Mouse (Mus musculus) cerebellum, postnatal 36 days (tissue): ENCODE measurements around the gene Prr29.
"Not testable (repeated sequence)": the region's sequence is repeated elsewhere in the genome, so short reads cannot be mapped to it uniquely, and the experiment has no call there.

Source experiments
- DNase-seq, 2 experiments: peaks; one replicate each; pipeline ENCODE4 v3.0.0; 2021 to 2022; ENCODE audit warnings: mixed read lengths in 2 of 2

The Prr29 gene

DNA sequence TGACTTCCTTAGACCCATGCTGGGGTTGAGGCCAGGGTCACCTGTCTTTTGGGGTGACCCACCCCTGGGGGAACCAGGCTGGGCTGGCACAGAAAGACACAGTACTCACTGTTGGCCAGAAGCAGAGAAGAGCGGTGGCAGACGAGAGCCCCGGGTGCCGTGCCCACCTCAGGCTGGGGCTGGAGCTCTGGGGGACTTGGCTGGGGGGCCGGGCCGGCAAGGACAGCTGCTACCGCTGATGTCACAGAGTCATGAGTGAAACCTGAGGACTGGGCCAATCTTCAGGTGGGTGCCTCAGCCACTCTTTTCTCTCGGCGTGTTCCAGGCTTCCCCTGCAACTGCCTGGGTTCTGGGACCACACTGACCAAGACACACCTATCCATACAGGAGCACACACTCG lies at the start of gene Prr29:
Gene Prr29 (plus strand): TSS at position 107 of the 400 bp plus-strand sequence.
- no peak for DNase-seq

DNA sequence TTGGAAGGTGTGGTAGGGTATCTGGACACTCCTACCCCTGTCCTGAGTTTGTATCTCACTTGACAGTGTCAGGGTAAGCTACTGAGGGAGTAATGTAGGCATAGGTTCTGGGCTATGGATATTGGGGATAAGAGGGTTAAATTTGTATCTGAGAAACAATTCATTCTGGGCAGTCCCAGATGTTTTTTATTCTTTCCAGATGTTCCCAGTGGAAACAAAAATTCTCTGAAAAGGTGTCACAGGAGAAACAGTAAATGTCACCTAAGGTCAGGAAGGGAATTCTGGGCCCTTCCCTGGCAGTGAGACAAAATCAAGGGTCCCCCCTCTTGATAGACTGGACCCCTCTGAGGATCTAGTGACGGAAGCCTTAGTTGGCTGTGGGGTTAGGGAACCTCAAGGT lies 48.9 kb upstream of the Prr29 start:
- DNase-seq = no peak

DNA sequence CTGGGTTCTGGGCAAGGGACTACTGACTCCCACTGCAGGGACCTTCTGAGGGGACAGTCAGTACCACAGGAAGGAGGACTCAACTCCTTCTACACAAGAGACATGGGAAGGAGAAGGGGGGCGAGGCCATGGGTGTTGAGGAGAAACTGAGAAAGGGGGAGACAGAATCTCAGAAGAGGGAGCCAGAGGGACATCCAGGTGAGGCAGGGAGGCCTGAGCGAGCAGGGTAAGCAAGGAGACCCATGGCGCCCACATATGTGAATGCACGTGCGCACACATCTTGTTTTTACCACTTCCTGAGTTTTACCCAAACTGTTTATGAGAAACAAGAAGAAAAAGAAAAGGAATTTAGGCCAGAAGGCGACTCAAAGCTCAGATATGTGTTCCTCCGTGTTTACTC lies 47.5 kb upstream of the Prr29 start:
- no peak for DNase-seq

DNA sequence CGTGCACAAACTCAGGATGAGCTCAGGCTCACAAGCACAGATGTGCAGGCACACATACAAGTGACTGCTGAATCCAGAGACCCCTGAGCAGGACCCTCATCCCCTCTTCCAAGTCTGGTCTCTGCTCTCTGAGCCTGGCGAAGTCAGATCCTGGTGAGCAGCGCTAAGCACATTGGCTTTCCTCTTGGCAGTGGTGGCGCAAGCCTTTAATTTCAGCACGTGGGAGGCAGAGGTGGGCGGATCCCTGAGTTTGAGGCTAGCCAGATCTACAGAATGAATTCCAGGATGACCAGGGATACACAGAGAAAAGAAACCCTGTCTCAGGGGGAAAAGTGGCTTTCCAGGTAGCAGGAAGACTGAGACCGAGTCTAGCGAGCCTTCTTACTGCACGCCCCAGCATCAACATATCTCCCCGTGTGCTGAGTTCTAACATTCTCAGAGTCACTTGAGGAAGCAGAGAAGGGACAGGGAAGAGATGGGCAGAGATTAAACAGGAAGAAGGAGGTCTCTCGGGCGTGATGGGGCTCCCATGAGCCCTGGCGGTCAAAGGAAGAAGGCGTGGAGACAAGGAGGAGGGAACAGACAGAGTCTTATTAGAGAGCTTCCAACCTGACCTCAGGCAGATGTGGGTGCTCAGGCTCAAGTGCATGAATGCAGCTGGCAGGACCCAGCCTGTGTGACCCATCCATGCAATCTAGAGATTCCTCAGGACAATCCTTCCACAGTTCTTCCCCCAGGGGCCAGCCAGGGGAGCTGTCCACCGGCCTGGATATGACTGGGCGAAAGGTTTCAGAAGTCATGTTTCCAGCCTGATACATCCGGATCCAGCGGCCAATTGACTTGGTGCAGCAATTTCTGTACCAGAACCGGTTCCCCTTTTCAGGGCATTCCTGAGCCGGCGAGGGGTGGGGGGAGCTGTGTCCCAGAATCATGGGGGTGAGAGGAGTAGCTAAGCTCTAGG lies 46.6 kb upstream of the Prr29 start:
- DNase-seq = no peak

DNA sequence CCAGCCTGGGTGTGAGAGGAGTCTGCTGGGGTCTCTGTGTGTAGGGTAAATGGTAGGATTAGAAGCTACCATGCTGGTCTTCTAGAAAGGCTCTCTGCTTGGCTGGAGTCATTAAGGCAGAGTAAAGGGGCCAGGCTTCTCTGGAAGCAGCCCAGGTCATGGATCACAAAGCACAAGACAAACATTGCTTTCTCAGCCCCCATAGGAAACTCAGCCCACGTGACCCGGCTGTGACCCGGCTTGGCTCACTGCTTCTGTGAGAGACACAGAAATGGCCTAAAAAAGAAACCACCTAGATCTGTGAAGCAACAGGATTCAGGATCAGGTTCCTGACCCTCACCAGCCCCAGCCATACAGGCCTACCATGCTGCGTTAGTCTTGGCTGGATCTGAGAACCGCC lies 40.4 kb upstream of the Prr29 start:
- DNase-seq = no peak

DNA sequence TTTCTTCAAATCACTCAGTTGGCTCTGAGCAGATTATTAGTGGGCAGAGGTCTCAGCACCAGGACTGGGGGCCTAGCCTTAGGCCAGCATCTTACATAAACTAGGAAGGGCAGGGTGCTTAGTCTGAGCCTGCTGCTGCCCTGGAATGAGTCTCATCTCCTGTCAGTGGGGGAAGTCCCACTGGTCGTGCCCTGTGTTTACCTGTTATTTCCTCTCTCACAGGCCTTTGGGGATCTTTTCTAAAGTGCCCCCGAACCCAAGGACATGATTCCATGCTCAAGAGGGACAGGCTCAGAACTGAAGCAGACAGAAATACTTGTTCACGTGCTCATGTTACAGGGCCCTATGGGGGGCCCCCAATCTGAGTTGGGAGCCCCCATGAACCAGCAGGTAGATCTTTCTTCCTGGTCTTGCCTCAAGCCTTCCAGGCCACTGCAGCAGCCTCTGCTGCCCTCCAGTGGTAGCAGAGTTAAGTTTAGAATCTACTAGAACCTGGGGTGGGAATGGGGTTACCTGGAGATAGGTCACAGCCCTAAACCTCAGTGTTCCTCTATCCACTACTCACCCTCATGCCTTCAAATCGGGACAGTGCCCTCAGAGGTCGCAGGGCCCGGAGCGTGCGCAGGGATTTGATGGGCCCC lies 39.6 kb upstream of the Prr29 start:
- peak; percentile 72 to 78 for DNase-seq

DNA sequence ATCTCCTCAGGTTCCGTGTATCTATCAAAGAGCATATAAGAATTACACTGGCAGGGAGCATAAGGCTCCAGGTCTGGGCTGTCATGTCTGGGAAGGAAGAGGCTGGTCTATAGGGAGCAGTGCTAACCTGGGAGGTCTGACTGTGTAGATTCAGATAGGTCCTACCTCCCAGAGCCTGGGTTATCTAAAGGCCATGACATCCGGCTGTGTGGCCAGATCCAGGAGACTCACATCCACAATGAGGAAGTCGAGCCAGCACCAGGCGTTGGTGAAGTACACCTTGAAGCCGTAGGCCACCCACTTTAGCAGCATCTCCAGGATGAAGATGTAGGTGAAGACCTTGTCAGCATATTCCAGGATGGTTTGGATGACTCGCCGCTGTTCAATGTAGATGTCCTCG lies 38.8 kb upstream of the Prr29 start:
- no peak for DNase-seq

DNA sequence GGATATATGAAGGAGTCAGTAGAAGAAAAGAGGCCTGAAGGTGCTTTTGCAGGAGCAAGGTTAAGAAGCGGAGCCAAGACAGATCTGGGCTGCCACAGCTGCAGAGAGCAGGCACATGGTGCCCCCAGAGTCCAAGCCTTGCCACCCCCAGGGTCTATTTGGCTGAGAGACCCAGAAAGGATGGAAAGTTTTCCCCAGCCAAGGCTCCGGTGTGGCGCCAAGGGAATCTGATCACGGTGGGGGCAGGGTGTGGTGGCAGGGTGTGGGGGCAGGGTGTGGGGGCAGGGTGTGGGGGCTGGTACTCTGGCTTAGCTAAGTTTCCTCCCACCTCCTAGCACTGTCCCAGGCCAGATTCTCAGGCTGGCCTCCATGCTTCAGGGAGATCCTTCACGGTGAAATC lies 36.8 kb upstream of the Prr29 start:
- DNase-seq = no peak

DNA sequence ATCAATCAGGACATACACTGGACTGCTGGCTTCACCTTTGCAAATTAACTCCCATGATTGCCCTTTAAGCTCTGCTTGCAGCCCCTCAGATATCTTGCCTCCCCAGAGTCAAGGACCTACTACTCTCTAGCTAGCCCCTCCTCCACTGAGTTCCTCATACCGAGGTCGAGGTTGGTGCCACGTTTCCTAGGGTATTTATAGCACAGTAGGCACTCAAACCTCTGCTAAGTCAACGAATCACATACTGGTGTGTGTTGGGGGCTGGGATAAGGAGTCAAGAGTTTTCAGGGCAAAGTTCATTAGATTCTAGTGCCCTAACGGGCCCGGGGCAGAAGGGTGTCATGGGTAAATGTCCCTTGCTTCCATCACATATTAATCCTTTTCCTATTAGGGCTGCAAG lies 36.1 kb upstream of the Prr29 start:
- DNase-seq = no peak

DNA sequence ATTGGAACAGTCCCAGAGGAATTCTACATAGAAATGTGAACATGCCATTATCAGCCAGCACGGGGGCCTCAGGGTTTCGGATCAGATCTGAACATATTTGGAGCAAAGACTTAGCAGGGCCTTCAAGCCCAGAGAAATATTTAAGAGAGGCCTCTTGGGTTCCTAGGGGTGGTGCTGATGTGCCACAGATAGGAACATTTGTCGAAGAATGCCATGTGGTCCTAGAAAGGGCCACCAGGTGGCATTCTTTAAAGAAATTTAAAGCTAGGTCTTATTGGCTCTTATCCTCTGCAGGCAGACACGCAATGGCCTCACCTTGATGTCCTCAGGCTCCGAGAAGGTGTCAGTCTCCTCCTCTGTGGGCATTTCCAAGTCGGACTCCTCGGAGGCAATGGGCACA lies 35.6 kb upstream of the Prr29 start:
- peak; percentile 37 to 47 for DNase-seq

DNA sequence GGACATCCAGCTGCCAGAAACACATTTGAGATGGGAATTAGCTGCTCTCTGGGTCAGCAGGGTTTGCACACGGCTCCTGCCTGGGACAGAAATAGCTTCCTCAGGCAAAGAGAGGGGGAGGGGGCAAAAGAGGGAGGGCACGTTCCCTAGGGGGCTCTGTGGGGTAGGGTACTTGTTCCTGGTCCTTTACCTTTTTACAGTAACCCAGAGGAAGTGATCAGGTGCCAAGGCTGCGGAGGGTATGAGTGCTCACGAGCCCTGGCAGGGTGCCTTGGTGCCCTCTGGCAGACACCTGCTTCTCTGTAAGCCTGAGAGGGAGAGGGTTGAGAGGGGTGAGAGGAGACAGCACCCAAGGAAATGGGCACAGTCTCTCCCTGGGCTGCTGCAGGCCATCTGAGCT lies 32.8 kb upstream of the Prr29 start:
- peak; percentile 35 to 41 for DNase-seq

DNA sequence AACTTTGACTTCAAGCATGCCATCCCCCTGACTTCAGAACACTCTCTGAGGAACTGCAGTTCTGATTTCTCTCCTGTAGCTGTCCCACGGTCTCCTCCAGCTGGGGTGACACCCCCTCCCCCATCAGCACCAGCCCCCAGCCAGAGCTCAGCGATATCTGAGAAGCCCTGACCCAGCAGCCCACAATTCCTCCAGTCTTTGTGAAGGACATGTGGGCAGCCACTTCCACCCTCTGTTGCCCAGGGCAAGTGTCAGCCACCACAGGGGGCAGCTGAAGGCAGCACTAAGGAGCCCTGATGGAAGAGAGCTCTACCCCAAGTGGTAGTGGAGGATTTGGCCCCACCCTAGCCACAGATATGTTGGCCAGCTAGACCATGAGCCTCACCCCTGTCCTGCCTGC lies 31.2 kb upstream of the Prr29 start:
- DNase-seq = no peak

DNA sequence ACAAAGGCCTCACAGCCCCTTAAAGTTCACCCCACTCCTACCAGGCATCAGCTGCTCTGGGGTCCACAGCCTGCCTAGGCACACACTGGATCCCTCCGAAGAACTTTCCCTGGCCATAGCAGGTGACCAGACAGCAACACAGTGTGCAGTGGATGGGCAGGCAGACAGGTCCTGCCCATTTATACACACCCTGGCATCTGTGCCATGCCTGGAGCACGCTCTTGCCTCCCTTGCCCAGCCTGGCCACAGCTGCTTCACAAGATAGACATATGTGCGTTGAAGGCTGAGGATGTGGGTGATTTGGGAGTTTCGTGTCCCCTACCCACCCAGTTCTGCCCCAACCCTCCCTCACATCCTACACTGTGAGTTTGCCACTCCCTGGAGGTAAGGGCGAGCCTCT lies 27.2 kb upstream of the Prr29 start:
- no peak for DNase-seq

DNA sequence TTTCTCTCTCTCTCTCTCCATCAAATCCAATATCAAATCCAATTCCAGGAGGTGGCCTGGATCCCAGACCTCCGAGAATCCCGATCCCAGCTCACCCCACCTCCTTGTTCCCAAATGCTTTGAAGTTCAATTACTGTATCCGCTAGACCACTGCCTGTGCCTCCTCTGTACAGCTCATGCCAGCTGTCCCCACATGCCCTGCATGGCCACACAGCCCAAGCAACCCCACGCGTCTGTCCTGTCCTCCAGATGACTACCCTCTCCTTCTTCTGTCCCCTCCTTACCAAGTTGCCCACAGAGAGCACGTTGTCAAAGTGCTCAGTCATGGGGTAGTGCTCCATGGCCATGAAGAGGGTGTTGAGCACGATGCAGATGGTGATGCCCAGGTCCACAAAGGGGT lies 26.4 kb upstream of the Prr29 start:
- DNase-seq = no peak

DNA sequence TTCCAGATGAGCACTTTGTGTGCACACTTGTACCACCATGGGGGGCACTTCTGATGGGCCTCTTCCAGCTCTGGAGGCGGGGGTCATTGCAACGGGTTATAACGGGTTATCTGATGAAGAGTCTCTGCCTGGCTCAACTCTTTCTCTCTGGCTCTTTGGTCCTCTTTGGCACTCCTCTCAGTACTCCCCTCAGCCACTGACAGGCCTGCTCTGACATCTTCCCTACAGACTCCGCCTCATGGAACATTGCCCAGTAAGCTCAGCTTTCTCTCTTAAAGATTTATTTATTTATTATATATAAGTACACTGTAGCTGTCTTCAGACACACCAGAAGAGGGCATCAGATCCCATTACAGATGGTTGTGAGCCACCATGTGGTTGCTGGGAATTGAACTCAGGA lies 25.9 kb upstream of the Prr29 start:
- DNase-seq = not testable (repeated sequence)

DNA sequence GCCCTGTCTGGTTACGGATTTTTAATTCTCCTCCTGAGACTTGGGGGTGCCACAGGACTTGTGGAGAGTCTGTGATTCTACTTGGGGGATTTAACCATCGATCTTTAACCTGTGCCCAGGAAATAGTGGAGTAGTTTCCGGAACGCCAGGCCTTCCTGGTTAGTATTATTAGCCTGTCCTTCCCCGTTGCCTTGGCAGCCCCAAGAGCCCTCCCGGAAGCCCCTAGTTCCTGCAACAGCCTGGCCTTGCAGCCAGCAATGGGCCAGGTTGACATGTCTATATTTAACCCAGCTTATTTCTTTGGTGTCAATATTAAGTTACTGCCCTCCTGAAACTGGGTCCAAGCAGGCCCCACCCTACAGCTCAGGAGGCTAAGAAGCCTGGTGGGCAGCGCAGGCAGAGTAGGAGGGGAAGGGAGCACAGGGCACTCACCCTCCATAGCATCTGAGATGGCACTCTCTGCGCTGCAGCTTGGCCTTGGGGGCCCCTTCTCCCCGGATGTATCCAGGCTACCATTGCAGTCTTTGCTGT lies 24.2 kb upstream of the Prr29 start:
- no peak for DNase-seq

DNA sequence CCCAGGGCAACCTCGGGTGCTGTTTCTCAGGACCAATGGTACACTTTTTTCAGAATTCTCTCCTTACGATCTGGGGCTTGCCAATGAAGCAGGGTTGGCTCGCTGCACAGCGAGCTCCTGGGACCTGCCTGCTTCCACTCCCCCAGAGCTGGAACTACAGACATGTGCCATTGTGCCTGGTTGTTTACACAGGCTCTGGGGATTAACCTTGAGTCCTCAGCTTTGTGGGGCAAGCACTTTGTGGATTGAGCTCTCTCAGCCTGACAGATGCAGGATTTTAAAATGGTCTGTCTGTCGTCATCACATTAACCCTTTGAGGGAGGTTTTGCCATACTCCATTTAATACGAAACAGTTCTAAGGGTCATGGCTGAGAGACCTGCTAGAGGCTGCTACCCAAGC lies 20.4 kb upstream of the Prr29 start:
- DNase-seq = no peak

DNA sequence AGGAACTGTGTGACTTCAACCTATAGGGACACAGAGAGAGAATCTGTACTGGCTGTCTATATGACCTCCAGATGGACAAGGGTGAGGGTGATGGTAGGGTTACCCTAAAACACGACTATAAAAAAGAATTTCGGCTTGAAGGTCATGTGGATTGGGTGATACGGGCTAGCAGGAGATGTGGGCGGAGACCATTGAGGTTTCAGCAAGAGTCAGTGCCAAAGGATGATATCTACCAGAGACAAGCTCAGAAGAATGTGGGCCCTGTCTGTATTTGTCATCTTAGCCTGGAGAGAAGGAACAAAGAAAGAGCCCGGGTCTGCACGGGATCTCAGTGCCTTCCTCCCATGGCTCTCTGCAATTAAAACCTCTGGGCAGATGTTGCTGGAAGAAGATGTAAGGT lies 15.5 kb upstream of the Prr29 start:
- no peak for DNase-seq

DNA sequence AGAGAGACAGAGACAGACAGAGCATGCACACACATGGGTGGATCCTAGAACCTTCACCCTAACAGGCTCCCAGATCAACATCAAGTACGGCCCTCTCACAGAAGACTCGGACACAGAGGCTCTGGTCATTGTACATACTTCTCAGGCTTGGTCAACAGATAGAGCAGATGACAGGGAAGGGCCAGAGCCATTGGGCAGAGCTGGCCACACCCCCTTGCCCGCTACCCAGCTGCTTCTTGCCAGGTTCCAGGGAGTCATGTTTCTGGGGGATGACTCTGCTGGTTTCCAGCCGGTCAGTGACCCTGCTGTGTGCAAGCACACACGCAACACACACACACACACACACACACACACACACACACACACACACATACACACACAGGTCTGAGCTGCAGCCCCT lies 14.4 kb upstream of the Prr29 start:
- no peak for DNase-seq

DNA sequence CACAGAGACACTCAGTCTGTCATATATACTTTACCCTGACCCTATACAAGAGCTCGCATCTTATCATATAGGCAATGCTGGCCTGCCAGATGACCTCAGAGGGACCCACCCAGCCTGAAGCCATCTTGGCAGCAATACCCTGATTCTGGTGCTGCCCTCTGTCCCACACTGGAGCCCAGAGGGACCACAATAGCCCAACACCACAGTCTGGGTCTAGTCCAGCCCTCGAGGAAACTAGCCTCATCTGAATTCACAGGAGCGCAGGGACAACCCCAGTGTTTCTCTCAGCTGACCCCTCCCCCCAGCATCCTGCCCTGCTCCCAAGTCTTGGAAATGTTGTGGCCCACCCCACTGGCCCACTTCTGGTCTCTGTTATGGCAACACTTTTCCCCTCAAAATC lies 14.0 kb upstream of the Prr29 start:
- DNase-seq = no peak

DNA sequence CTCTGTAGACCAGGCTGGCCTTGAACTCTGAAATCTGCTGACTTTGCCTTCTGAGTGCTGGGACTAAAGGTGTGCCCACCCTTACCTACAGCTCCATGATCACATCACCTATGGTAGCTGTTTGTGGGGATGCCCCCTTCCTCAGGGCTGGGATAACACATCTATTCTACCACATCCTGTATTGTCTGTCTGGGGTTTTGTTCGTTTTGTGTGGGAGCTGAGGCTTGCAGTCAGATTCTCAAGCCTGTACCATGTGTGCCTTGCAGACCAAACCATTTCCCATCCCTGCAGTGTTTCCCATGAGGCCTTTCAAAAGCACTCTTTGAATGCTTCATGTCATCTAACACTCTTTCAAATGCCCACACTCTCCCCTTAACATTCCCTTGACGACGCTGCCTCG lies 13.3 kb upstream of the Prr29 start:
- DNase-seq = no peak

DNA sequence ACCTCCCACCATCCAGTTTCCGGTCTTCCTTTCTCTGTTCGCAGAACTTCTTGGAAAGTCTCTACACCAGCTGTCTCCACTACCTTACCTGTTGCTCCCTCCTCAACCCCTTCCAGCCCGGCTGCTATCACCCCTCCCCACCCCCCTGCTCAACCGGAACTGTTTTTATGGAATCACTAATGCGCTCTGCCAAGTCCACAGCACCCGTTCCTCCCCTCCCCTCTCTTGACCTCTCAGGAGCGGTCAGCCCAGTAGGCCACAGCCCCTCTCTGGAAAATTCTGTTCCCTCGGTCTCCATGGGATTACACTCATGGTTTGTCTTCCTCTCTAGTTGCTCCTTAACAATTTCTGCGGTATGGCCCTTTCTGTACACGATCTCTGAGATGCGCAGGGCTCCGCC lies 12.1 kb upstream of the Prr29 start, which contains the start of gene Scn4a:
Gene Scn4a (minus strand): TSS at position 101 of the 400 bp plus-strand sequence.
- no peak for DNase-seq

DNA sequence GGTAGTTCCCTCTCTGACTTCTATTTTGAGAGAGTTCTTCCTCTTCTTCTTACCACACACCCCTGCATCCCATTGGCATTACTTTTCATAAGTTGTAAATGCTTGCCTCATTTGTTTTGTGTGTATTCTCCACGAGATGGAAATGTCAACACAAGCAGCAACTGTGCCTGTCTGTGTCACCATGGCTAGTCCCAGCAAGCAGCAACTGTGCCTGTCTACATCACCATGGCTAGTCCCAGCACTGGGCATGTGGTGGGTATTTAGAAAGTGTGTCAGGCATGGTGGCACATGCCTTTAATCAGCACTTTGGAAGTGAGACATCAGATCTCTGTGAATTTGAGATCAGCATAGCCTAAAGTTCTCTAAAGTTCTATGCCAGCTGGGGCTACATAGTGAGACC lies 11.1 kb upstream of the Prr29 start:
- no peak for DNase-seq
